Mouse (Mus musculus) embryo, embryonic 11 days (tissue): ENCODE results near the gene Celf3.

ENCODE experiments used
- DNase-seq: peaks from one replicate; pipeline ENCODE4 v3.0.0-alpha.2; 2015

Gene Celf3

GRCm38 (mm10) chr3:94477981-94478422 is at the start of gene Celf3:
Celf3 (plus strand) TSS chr3:94478295.
- DNase-seq, result peak; percentile 76

- no peak for DNase-seq
Measured at GRCm38 (mm10) chr3:94430980-94431379, 47.1 kb upstream of the Celf3 start.

- DNase-seq, result no peak
Measured at GRCm38 (mm10) chr3:94434305-94434704, 43.8 kb upstream of the Celf3 start.

GRCm38 (mm10) chr3:94436420-94436819 is 41.7 kb upstream of the Celf3 start:
- DNase-seq, result no peak

GRCm38 (mm10) chr3:94441182-94441581 is 36.9 kb upstream of the Celf3 start:
- no peak for DNase-seq

- peak; percentile 96 for DNase-seq
Measured at GRCm38 (mm10) chr3:94442951-94443596, 35.0 kb upstream of the Celf3 start, which contains the start of gene Mrpl9. Mrpl9 (plus strand) TSS chr3:94443318.

- DNase-seq, result no peak
Measured at GRCm38 (mm10) chr3:94443597-94443964, 34.5 kb upstream of the Celf3 start, which contains the start of gene Oaz3. Oaz3 (minus strand) TSS chr3:94443915.

GRCm38 (mm10) chr3:94449377-94449776 is 28.7 kb upstream of the Celf3 start:
- no peak for DNase-seq

- DNase-seq, result peak; percentile 98
Measured at GRCm38 (mm10) chr3:94456529-94457000, 21.5 kb upstream of the Celf3 start.

- DNase-seq, result no peak
Measured at GRCm38 (mm10) chr3:94457055-94457454, 21.0 kb upstream of the Celf3 start.

- DNase-seq, result no peak
Measured at GRCm38 (mm10) chr3:94459834-94460233, 18.3 kb upstream of the Celf3 start.

GRCm38 (mm10) chr3:94463926-94464578 is 14.0 kb upstream of the Celf3 start:
- DNase-seq, result peak; percentile 59

- no peak for DNase-seq
Measured at GRCm38 (mm10) chr3:94465632-94466430, 12.3 kb upstream of the Celf3 start.

- DNase-seq, result no peak
Measured at GRCm38 (mm10) chr3:94468931-94469330, 9.2 kb upstream of the Celf3 start.

- peak; percentile 85 for DNase-seq
Measured at GRCm38 (mm10) chr3:94472447-94473114, 5.5 kb upstream of the Celf3 start.

GRCm38 (mm10) chr3:94473115-94473505 is 5.0 kb upstream of the Celf3 start:
- DNase-seq, result no peak

- no peak for DNase-seq
Measured at GRCm38 (mm10) chr3:94473567-94474232, 4.4 kb upstream of the Celf3 start.

GRCm38 (mm10) chr3:94476301-94477035 is 1.6 kb upstream of the Celf3 start:
- peak; percentile 42 for DNase-seq

GRCm38 (mm10) chr3:94477444-94477843 is 651 bp upstream of the Celf3 start:
- DNase-seq, result no peak

- peak; percentile 35 for DNase-seq
Measured at GRCm38 (mm10) chr3:94478591-94479169, 585 bp downstream of the Celf3 start.

GRCm38 (mm10) chr3:94479564-94479963 is 1.5 kb downstream of the Celf3 start:
- DNase-seq, result peak; percentile 65
